Mouse (Mus musculus) hindbrain, embryonic 15.5 days (tissue): ENCODE data around the gene Gm7792. TPM values are rescaled to one million over a fixed set of nuclear protein-coding genes. Genes with fewer than 3 reads are reported as not detected.
"Not testable (repeated sequence)": the region's sequence is repeated elsewhere in the genome, so short reads cannot be mapped to it uniquely, and the experiment has no call there.

Experiments used
- ATAC-seq: fragments of 200-750 bp; cut with Nextera tagmentation; 2 replicates; pipeline ENCODE4 v1.8.0; 2017; ENCODE audit warnings: low read depth, moderate number of reproducible peaks, moderate TSS enrichment; ENCODE audit not compliant: low FRiP score
- H3K27ac ChIP-seq: fragments of 300-500 bp; sonication (generic); replicated peaks from 2 replicates; pipeline ENCODE4 v1.5.1; 2015; ENCODE audit warnings: mild to moderate bottlenecking, inconsistent platforms
- H3K27me3 ChIP-seq: fragments of 300-500 bp; sonication (generic); 2 replicates; pipeline ENCODE4 v1.6.1; 2015; ENCODE audit warnings: control low read depth, inconsistent platforms
- H3K36me3 ChIP-seq: fragments of 300-500 bp; sonication (generic); 2 replicates; pipeline ENCODE4 v1.6.1; 2015; ENCODE audit warnings: control low read depth, inconsistent platforms
- H3K4me1 ChIP-seq: fragments of 300-500 bp; sonication (generic); replicated peaks from 2 replicates; pipeline ENCODE4 v1.6.1; 2015; ENCODE audit warnings: control low read depth, inconsistent platforms
- H3K4me2 ChIP-seq: fragments of 300-500 bp; sonication (generic); 2 replicates; pipeline ENCODE4 v1.6.1; 2015; ENCODE audit warnings: moderate library complexity, mild to moderate bottlenecking, inconsistent platforms
- H3K4me3 ChIP-seq: fragments of 300-500 bp; sonication (generic); 2 replicates; pipeline ENCODE4 v1.5.1; 2015; ENCODE audit warnings: mild to moderate bottlenecking, inconsistent platforms
- H3K9ac ChIP-seq: fragments of 300-500 bp; sonication (generic); 2 replicates; pipeline ENCODE4 v1.6.1; 2015; ENCODE audit warnings: inconsistent platforms
- H3K9me3 ChIP-seq: fragments of 300-500 bp; sonication (generic); 2 replicates; pipeline ENCODE4 v1.6.1; 2016; ENCODE audit warnings: control low read depth, inconsistent platforms
- WGBS: fragments of 180-500 bp; shearing (Covaris S2); methylation state at CpG from one replicate; pipeline ENCODE4 v1.1.7; 2015; 5-methylcytosine and 5-hydroxymethylcytosine counted together
- polyA plus RNA-seq: library from polyadenylated mRNA; unstranded; fragments of >200 nt; fragmentation: Nextera tagmentation; extraction: Ambion mirVana; gene quantifications from 2 replicates; pipeline ENCODE4 v1.2.1, GENCODE M21; 2015

The Gm7792 gene
- polyA plus RNA-seq: not detected in 2 replicates

GRCm38 (mm10) chr5:93843476-93843875 is at the start of gene Gm7792:
Gm7792 (plus strand) TSS chr5:93843776.
- H3K36me3 ChIP-seq: not testable (repeated sequence)

More at GRCm38 (mm10) chr5:93843476-93843875, at the start of gene Gm7792:
- not testable (repeated sequence) for H3K27ac ChIP-seq, H3K4me2 ChIP-seq, H3K4me3 ChIP-seq, H3K9me3 ChIP-seq, H3K9ac ChIP-seq, H3K27me3 ChIP-seq, ATAC-seq, H3K4me1 ChIP-seq
- 100% methylated on average over 1 of the region's 2 CpGs for WGBS

Other genes starting within 250 kb of the Gm7792 start
- not detected in 2 replicates for gene C87414, start 172.2 kb upstream of the Gm7792 start, polyA plus RNA-seq
- not detected in 2 replicates for gene Gm16429, start 85.3 kb downstream of the Gm7792 start, polyA plus RNA-seq
- not detected in 2 replicates for gene BC061212, start 226.8 kb downstream of the Gm7792 start, polyA plus RNA-seq
- not detected in 2 replicates for gene Gm6351, start 232.6 kb downstream of the Gm7792 start, polyA plus RNA-seq